Mouse (Mus musculus): Measurements from ENCODE around the gene Kiss1. TPM values are rescaled to one million over a fixed set of nuclear protein-coding genes. Genes with fewer than 3 reads are reported as not detected.

The Kiss1 gene
- polyA plus RNA-seq, 1 experiment from 2014 or later, result not detected

- Histone ChIP-seq H3K9ac (ENCODE audit: low read depth, low read length) (no peak overlapping the region), H3K9me3 (ENCODE audit: control insufficient read depth, low read length) (no peaks in the 10 kb centered on the region), H3K36me3 (ENCODE audit: control insufficient read depth, insufficient read depth, low read length) (no peaks in the 10 kb centered on the region), H3K27me3 (replicated peaks; ENCODE audit: control insufficient read depth, insufficient read depth, low read length) (peaks cover 3% of the 10 kb centered on the region; the same call in 1 of the 2 replicates), H3K4me1 (replicated peaks; ENCODE audit: control insufficient read depth, insufficient read depth, low read length) (peaks cover 4% of the 10 kb centered on the region; the same call in 1 of the 2 replicates), H3K4me2 (no peak overlapping the region), H3K4me3 (ENCODE audit: low read depth, low read length) (no peak overlapping the region), H3K27ac (ENCODE audit: low read depth, low read length) (no peak overlapping the region)
- ATAC-seq (replicated peaks; ENCODE audit: low FRiP score) (no peak), DNase-seq (ENCODE audit: low spot score) (no peak)
- 58% methylated on average over 3 of the region's 3 CpGs for WGBS
Measured at GRCm38 (mm10) chr1:133347226-133347625, 25.6 kb downstream of the Kiss1 start.

- H3K36me3 ChIP-seq (ENCODE audit: control insufficient read depth, insufficient read depth, low read length), result no peaks in the 10 kb centered on the region
- 48% methylated on average over 11 of the region's 11 CpGs for WGBS
- peaks cover 4% of the 10 kb centered on the region; the same call in 1 of the 2 replicates for H3K4me1 ChIP-seq (replicated peaks; ENCODE audit: control insufficient read depth, insufficient read depth, low read length)
- no peak for ATAC-seq (replicated peaks; ENCODE audit: low FRiP score)
- peaks cover 3% of the 10 kb centered on the region; the same call in 1 of the 2 replicates for H3K27me3 ChIP-seq (replicated peaks; ENCODE audit: control insufficient read depth, insufficient read depth, low read length)
- no peak overlapping the region for H3K4me2 ChIP-seq
- no peak overlapping the region for H3K4me3 ChIP-seq (ENCODE audit: low read depth, low read length)
- H3K9me3 ChIP-seq (ENCODE audit: control insufficient read depth, low read length), result no peaks in the 10 kb centered on the region
- no peak overlapping the region for H3K9ac ChIP-seq (ENCODE audit: low read depth, low read length)
- no peak for DNase-seq (ENCODE audit: low spot score)
- H3K27ac ChIP-seq (ENCODE audit: low read depth, low read length), result no peak overlapping the region
Measured at GRCm38 (mm10) chr1:133347693-133348520, 26.2 kb downstream of the Kiss1 start.

- Histone ChIP-seq H3K4me3 (ENCODE audit: low read depth, low read length) (no peak within 1 kb of the TSS), H3K9me3 (ENCODE audit: control insufficient read depth, low read length) (no peaks in the 10 kb centered on the region), H3K27me3 (replicated peaks; ENCODE audit: control insufficient read depth, insufficient read depth, low read length) (peaks cover 12% of the 10 kb centered on the region), H3K4me1 (replicated peaks; ENCODE audit: control insufficient read depth, insufficient read depth, low read length) (peaks cover 4% of the 10 kb centered on the region; the same call in 1 of the 2 replicates), H3K36me3 (ENCODE audit: control insufficient read depth, insufficient read depth, low read length) (no peaks in the 10 kb centered on the region), H3K4me2 (no peak within 1 kb of the TSS), H3K9ac (ENCODE audit: low read depth, low read length) (no peak within 1 kb of the TSS), H3K27ac (ENCODE audit: low read depth, low read length) (no peak within 1 kb of the TSS)
- no peak for ATAC-seq (replicated peaks; ENCODE audit: low FRiP score)
- DNase-seq (ENCODE audit: low spot score), result no peak
- WGBS, result 91% methylated on average over 1 of the region's 1 CpGs
Measured at GRCm38 (mm10) chr1:133350210-133350609, 28.5 kb downstream of the Kiss1 start, which contains the start of gene Ren1. Gene Ren1 (plus strand): TSS chr1:133350510.

- ATAC-seq (replicated peaks; ENCODE audit: low FRiP score), result no peak
Measured at GRCm38 (mm10) chr1:133351762-133352161, 30.1 kb downstream of the Kiss1 start.

GRCm38 (mm10) chr1:133353371-133353809, 31.7 kb downstream of the Kiss1 start:
- WGBS, result 50% methylated on average over 12 of the region's 12 CpGs
- H3K27me3 ChIP-seq (replicated peaks; ENCODE audit: control insufficient read depth, insufficient read depth, low read length), result peaks cover 14% of the 10 kb centered on the region

More at GRCm38 (mm10) chr1:133351762-133352161, 30.1 kb downstream of the Kiss1 start:
- H3K27me3 ChIP-seq (replicated peaks; ENCODE audit: control insufficient read depth, insufficient read depth, low read length), result peaks cover 12% of the 10 kb centered on the region
- H3K4me2 ChIP-seq, result no peak overlapping the region
- 49% methylated on average over 9 of the region's 9 CpGs for WGBS
- no peak overlapping the region for H3K4me3 ChIP-seq (ENCODE audit: low read depth, low read length)
- H3K4me1 ChIP-seq (replicated peaks; ENCODE audit: control insufficient read depth, insufficient read depth, low read length), result peaks cover 4% of the 10 kb centered on the region; the same call in 1 of the 2 replicates
- no peak for DNase-seq (ENCODE audit: low spot score)
- H3K9ac ChIP-seq (ENCODE audit: low read depth, low read length), result no peak overlapping the region
- no peak overlapping the region for H3K27ac ChIP-seq (ENCODE audit: low read depth, low read length)
- H3K9me3 ChIP-seq (ENCODE audit: control insufficient read depth, low read length), result no peaks in the 10 kb centered on the region
- no peaks in the 10 kb centered on the region for H3K36me3 ChIP-seq (ENCODE audit: control insufficient read depth, insufficient read depth, low read length)

GRCm38 (mm10) chr1:133355469-133355868, 33.8 kb downstream of the Kiss1 start:
- DNase-seq (ENCODE audit: low spot score), result no peak
- H3K27me3 ChIP-seq (replicated peaks; ENCODE audit: control insufficient read depth, insufficient read depth, low read length), result peaks cover 17% of the 10 kb centered on the region
- WGBS, result 49% methylated on average over 5 of the region's 5 CpGs

More at GRCm38 (mm10) chr1:133353371-133353809, 31.7 kb downstream of the Kiss1 start:
- no peak for DNase-seq (ENCODE audit: low spot score)
- Histone ChIP-seq H3K4me1 (replicated peaks; ENCODE audit: control insufficient read depth, insufficient read depth, low read length) (no peaks in the 10 kb centered on the region), H3K4me3 (ENCODE audit: low read depth, low read length) (no peak overlapping the region), H3K36me3 (ENCODE audit: control insufficient read depth, insufficient read depth, low read length) (no peaks in the 10 kb centered on the region), H3K27ac (ENCODE audit: low read depth, low read length) (no peak overlapping the region), H3K9me3 (ENCODE audit: control insufficient read depth, low read length) (no peaks in the 10 kb centered on the region), H3K9ac (ENCODE audit: low read depth, low read length) (no peak overlapping the region), H3K4me2 (no peak overlapping the region)
- no peak for ATAC-seq (replicated peaks; ENCODE audit: low FRiP score)

GRCm38 (mm10) chr1:133355912-133356311, 34.2 kb downstream of the Kiss1 start:
- Histone ChIP-seq H3K9me3 (ENCODE audit: control insufficient read depth, low read length) (no peaks in the 10 kb centered on the region), H3K27ac (ENCODE audit: low read depth, low read length) (no peak overlapping the region), H3K4me3 (ENCODE audit: low read depth, low read length) (no peak overlapping the region), H3K9ac (ENCODE audit: low read depth, low read length) (no peak overlapping the region), H3K4me2 (no peak overlapping the region), H3K4me1 (replicated peaks; ENCODE audit: control insufficient read depth, insufficient read depth, low read length) (no peaks in the 10 kb centered on the region), H3K27me3 (replicated peaks; ENCODE audit: control insufficient read depth, insufficient read depth, low read length) (peaks cover 17% of the 10 kb centered on the region), H3K36me3 (ENCODE audit: control insufficient read depth, insufficient read depth, low read length) (no peaks in the 10 kb centered on the region)
- ATAC-seq (replicated peaks; ENCODE audit: low FRiP score), result no peak
- DNase-seq (ENCODE audit: low spot score), result no peak
- 59% methylated on average over 15 of the region's 15 CpGs for WGBS

More at GRCm38 (mm10) chr1:133355469-133355868, 33.8 kb downstream of the Kiss1 start:
- no peak overlapping the region for H3K27ac ChIP-seq (ENCODE audit: low read depth, low read length)
- ATAC-seq (replicated peaks; ENCODE audit: low FRiP score), result no peak
- no peaks in the 10 kb centered on the region for H3K9me3 ChIP-seq (ENCODE audit: control insufficient read depth, low read length)
- H3K36me3 ChIP-seq (ENCODE audit: control insufficient read depth, insufficient read depth, low read length), result no peaks in the 10 kb centered on the region
- H3K4me3 ChIP-seq (ENCODE audit: low read depth, low read length), result no peak overlapping the region
- no peak overlapping the region for H3K4me2 ChIP-seq
- no peak overlapping the region for H3K9ac ChIP-seq (ENCODE audit: low read depth, low read length)
- no peaks in the 10 kb centered on the region for H3K4me1 ChIP-seq (replicated peaks; ENCODE audit: control insufficient read depth, insufficient read depth, low read length)

GRCm38 (mm10) chr1:133356330-133356729, 34.7 kb downstream of the Kiss1 start:
- H3K4me3 ChIP-seq (ENCODE audit: low read depth, low read length), result no peak overlapping the region
- no peaks in the 10 kb centered on the region for H3K9me3 ChIP-seq (ENCODE audit: control insufficient read depth, low read length)
- H3K27ac ChIP-seq (ENCODE audit: low read depth, low read length), result no peak overlapping the region
- no peaks in the 10 kb centered on the region for H3K4me1 ChIP-seq (replicated peaks; ENCODE audit: control insufficient read depth, insufficient read depth, low read length)
- H3K27me3 ChIP-seq (replicated peaks; ENCODE audit: control insufficient read depth, insufficient read depth, low read length), result peaks cover 15% of the 10 kb centered on the region
- no peak overlapping the region for H3K4me2 ChIP-seq
- H3K36me3 ChIP-seq (ENCODE audit: control insufficient read depth, insufficient read depth, low read length), result no peaks in the 10 kb centered on the region
- DNase-seq (ENCODE audit: low spot score), result no peak
- no peak overlapping the region for H3K9ac ChIP-seq (ENCODE audit: low read depth, low read length)
- no peak for ATAC-seq (replicated peaks; ENCODE audit: low FRiP score)
- WGBS, result 56% methylated on average over 8 of the region's 8 CpGs
